Mouse (Mus musculus): ENCODE data around the gene Fam181b. TPM values are rescaled to one million over a fixed set of nuclear protein-coding genes. Genes with fewer than 3 reads are reported as not detected.
A peak's percentile ranks its signal among the peaks of the same experiment; 100 is the strongest.

The Fam181b gene
- polyA plus RNA-seq (2011; ENCODE audit: insufficient read length, low read depth, missing spikeins), result 0.40 and 0.51 TPM in 2 replicates

DNA sequence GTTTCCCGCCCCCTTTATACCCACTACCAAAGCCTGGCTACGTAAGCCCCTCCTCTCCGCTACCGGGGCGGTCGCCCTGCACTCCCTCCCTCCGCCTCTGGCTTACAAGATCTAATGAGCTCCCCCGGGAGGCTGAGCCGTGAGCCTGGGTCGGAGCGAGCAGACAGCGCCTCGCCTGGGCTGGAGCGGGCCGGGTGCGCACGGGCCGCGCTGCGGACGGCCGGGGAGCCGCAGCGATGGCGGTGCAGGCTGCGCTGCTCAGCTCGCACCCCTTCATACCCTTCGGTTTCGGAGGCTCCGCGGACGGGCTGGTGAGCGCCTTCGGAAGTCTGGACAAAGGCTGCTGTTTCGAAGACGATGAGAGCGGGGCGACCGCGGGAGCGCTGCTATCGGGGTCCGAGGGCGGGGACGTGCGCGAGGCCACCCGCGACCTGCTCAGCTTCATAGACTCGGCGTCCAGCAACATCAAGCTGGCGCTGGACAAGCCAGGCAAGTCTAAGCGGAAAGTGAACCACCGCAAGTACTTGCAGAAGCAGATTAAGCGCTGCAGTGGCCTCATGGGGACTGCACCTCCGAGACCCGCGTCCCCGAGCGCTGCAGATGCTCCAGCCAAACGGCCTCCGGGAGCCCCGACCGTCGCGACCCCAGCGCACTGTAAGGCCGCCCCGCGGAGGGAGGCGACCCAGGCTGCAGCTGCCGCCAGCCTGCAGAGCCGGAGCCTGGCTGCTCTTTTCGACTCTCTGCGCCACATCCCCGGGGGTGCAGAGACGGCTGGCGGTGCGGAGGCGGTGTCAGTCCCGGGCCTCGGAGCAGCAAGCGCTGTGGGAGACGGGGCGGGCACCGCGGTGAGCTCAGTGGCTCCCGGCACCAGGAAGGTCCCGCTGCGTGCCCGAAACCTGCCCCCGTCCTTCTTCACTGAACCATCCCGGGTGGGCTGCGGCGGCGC is at the start of gene Fam181b:
Fam181b (plus strand) TSS at position 81 of the 946 bp plus-strand sequence.
- no peak for TF ChIP-seq POLR2A (IDR thresholded peaks at IDR 0.05; ENCODE audit: low read depth, low read length)
- no peak for TF ChIP-seq CTCF (IDR thresholded peaks at IDR 0.05; ENCODE audit: borderline replicate concordance, insufficient read depth, low read length)
- H3K4me3 ChIP-seq (ENCODE audit: insufficient read depth, low read length), result peak within 1 kb of the TSS; percentile 50
- peaks cover 2% of the 10 kb centered on the region; the same call in 1 of the 2 replicates for H3K4me1 ChIP-seq (ENCODE audit: control insufficient read depth, insufficient read depth, low read length)
- no peak within 1 kb of the TSS for H3K27ac ChIP-seq (ENCODE audit: insufficient read depth, low read length)

DNA sequence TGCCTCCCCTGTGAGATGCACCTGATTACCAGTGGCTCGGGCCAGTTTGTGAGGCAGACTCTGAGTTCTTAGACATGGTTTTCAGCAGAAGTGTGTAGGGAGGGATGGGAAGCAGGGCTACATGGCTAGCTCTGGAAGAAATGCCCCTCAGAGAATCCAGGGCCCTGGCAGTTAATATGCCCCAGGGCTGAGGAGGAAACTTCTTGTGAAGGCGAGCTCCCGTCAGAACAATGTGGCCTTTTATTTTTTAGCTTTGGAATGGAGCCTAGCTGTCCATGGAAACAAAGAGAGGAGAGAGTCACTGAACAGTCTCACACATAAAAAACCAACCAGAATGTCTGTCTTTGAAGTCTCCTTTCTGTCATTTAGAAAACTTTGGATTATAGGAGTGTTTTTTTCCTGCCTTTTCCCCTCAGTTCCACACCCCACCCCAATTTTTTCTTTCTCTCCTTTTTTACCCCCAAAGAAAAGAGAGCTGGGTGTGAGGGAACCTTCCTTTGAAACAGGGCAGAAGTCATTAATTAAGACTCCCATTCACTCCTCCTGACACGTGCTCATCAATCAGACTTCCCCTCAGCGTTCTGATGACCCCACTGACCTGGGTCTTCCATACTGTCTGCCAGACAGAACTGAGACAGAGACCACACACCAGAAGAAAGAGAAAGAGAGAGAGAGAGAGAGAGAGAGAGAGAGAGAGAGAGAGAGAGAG is 41.7 kb upstream of the Fam181b start:
- H3K4me3 ChIP-seq (ENCODE audit: insufficient read depth, low read length), result no peak overlapping the region
- no peaks in the 10 kb centered on the region for H3K4me1 ChIP-seq (ENCODE audit: control insufficient read depth, insufficient read depth, low read length)
- TF ChIP-seq CTCF (IDR thresholded peaks at IDR 0.05; ENCODE audit: borderline replicate concordance, insufficient read depth, low read length) (no peak), POLR2A (IDR thresholded peaks at IDR 0.05; ENCODE audit: low read depth, low read length) (no peak)
- H3K27ac ChIP-seq (ENCODE audit: insufficient read depth, low read length), result no peak overlapping the region

DNA sequence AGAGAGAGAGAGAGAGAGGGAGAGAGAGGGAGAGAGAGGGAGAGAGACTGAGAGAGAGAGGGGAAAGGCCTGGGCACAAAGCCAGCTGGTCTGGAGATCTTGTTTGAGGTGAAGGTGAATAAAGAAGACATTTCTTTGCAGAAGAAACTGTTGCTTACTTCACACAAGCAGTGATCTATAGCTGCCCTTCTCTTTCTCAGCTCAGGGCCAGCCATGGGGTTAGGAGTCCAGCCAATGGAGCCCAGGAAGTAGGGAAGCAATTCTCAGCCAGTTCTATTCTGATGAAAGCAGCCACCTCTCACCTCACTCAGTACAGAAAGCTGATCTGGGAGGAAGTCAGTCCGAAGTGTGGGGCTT is 41.2 kb upstream of the Fam181b start:
- Histone ChIP-seq H3K4me1 (ENCODE audit: control insufficient read depth, insufficient read depth, low read length) (no peaks in the 10 kb centered on the region), H3K27ac (ENCODE audit: insufficient read depth, low read length) (no peak overlapping the region), H3K4me3 (ENCODE audit: insufficient read depth, low read length) (no peak overlapping the region)
- TF ChIP-seq POLR2A (IDR thresholded peaks at IDR 0.05; ENCODE audit: low read depth, low read length) (no peak), CTCF (IDR thresholded peaks at IDR 0.05; ENCODE audit: borderline replicate concordance, insufficient read depth, low read length) (no peak)

DNA sequence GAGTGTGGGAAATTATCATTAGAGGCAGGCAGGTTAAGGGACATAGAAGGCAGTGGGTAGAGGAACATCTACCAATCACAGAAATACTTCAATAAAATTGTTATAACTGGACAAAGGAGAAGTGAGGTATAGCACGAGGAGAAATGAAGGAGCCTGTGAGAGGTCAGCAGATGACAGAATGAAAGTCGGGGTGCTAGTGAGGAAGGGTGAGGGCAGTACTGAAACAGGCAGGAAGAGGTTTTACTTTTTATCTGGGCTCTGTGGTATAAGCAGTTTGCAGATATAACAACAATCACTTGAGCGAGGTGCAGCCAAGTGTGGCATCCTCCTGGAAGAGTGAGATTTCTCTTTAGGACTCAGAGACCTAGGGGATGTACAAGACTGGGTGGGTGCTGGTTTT is 40.1 kb upstream of the Fam181b start:
- TF ChIP-seq CTCF (IDR thresholded peaks at IDR 0.05; ENCODE audit: borderline replicate concordance, insufficient read depth, low read length) (no peak), POLR2A (IDR thresholded peaks at IDR 0.05; ENCODE audit: low read depth, low read length) (no peak)
- Histone ChIP-seq H3K4me3 (ENCODE audit: insufficient read depth, low read length) (no peak overlapping the region), H3K27ac (ENCODE audit: insufficient read depth, low read length) (no peak overlapping the region), H3K4me1 (ENCODE audit: control insufficient read depth, insufficient read depth, low read length) (no peaks in the 10 kb centered on the region)

DNA sequence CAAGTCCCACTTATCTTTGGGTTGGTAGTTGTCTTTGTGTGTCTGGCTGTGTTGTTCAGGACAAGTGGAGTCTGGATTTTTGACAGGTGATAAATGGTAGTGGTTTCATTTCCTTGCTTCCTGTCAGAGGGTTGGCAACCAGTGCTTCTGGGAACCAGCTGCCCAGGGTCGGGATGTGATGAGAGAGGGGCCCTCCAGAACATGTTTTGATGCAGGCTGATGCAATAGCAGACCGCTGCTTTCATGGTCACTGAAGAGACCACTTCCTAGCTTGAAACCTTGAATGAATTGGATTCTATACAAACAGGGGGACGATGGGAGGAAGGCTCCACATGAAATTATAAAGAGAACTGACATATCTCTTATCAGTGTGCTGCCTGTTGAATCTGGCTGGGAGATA is 35.3 kb upstream of the Fam181b start:
- Histone ChIP-seq H3K27ac (ENCODE audit: insufficient read depth, low read length) (no peak overlapping the region), H3K4me3 (ENCODE audit: insufficient read depth, low read length) (no peak overlapping the region), H3K4me1 (ENCODE audit: control insufficient read depth, insufficient read depth, low read length) (no peaks in the 10 kb centered on the region)
- TF ChIP-seq POLR2A (IDR thresholded peaks at IDR 0.05; ENCODE audit: low read depth, low read length) (no peak), CTCF (IDR thresholded peaks at IDR 0.05; ENCODE audit: borderline replicate concordance, insufficient read depth, low read length) (no peak)

DNA sequence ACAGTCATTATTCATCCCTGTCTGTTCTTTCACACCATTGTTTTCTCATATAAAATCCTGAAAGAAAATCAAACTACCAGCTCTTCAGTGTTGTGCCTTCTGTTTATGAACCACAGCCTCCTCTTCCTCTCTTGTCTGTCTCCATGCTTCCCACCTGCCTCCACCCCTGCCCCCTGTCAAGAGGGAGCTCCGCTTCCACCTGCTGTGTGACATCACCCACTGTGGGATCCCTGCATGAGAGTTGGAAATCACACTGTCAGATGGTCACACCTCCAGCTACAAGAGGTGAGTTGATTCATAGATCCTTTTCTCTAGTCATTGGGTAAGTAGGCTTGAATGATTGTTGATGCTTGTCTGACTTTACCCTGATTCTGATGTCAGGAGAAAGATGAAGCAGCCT is 34.9 kb upstream of the Fam181b start:
- Histone ChIP-seq H3K4me1 (ENCODE audit: control insufficient read depth, insufficient read depth, low read length) (no peaks in the 10 kb centered on the region), H3K27ac (ENCODE audit: insufficient read depth, low read length) (no peak overlapping the region), H3K4me3 (ENCODE audit: insufficient read depth, low read length) (no peak overlapping the region)
- TF ChIP-seq CTCF (IDR thresholded peaks at IDR 0.05; ENCODE audit: borderline replicate concordance, insufficient read depth, low read length) (no peak), POLR2A (IDR thresholded peaks at IDR 0.05; ENCODE audit: low read depth, low read length) (no peak)

DNA sequence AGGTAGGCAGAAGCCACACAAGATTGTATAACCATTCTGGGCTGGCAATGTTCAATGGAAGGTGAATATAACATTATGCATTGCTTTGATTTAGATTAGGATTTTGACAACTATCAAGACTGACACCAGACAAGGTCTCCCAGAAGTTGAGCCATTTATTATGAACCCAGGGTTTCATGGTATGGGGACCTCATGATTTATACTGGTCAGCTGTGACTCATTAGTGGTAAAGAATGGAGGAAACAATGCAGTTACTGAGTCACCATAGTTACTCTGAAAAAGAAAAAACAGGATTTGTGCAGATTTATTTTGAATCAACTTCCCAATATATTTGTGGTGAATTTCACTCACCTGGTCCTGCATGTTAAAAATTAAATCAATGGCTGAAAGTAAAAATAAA is 18.8 kb upstream of the Fam181b start:
- H3K27ac ChIP-seq (ENCODE audit: insufficient read depth, low read length), result no peak overlapping the region
- no peak for TF ChIP-seq CTCF (IDR thresholded peaks at IDR 0.05; ENCODE audit: borderline replicate concordance, insufficient read depth, low read length)
- H3K4me3 ChIP-seq (ENCODE audit: insufficient read depth, low read length), result no peak overlapping the region
- H3K4me1 ChIP-seq (ENCODE audit: control insufficient read depth, insufficient read depth, low read length), result no peaks in the 10 kb centered on the region

DNA sequence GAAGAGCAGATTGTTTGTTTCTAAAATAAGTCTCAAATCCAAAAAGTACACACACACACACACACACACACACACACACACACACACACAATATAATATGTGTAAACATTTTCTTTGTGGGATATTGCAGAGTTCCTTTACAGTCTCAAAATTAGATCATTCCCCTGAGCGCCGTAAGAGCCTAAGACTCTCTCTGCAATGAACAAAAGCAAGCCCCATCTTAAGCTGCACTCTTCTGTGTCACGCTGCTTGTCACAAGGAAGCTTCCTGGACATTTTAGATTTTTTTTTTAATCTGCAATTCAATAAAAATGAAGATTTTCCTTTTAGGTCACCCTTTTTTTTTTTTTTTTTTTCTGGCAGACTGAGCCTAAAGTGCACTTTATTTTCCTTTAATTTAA is 17.9 kb upstream of the Fam181b start:
- H3K4me3 ChIP-seq (ENCODE audit: insufficient read depth, low read length), result no peak overlapping the region
- H3K27ac ChIP-seq (ENCODE audit: insufficient read depth, low read length), result no peak overlapping the region
- TF ChIP-seq POLR2A (IDR thresholded peaks at IDR 0.05; ENCODE audit: low read depth, low read length), result no peak
- TF ChIP-seq CTCF (IDR thresholded peaks at IDR 0.05; ENCODE audit: borderline replicate concordance, insufficient read depth, low read length), result no peak
- H3K4me1 ChIP-seq (ENCODE audit: control insufficient read depth, insufficient read depth, low read length), result no peaks in the 10 kb centered on the region; the same call in 1 of the 2 replicates

DNA sequence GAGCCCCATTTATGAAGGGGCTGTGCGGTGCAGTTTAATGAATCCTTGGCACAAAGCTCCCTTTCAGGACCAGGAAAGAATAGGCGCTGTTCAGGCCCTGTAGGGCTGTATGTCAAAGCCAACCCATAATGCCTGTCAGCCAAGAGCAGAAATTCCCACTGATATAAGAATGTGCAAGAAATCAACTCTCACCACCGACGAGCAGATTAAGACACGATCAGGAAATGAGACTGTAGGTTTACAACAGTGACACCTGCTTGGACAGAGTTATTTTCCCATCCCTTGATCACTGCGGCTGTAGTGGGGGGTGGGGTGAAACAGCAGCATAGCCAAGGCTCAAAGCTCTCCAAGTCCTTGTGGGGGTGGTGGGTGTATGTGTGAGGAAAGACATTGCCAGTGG is 17.5 kb upstream of the Fam181b start:
- no peak overlapping the region for H3K4me3 ChIP-seq (ENCODE audit: insufficient read depth, low read length)
- no peaks in the 10 kb centered on the region; the same call in 1 of the 2 replicates for H3K4me1 ChIP-seq (ENCODE audit: control insufficient read depth, insufficient read depth, low read length)
- H3K27ac ChIP-seq (ENCODE audit: insufficient read depth, low read length), result no peak overlapping the region
- TF ChIP-seq POLR2A (IDR thresholded peaks at IDR 0.05; ENCODE audit: low read depth, low read length), result no peak
- TF ChIP-seq CTCF (IDR thresholded peaks at IDR 0.05; ENCODE audit: borderline replicate concordance, insufficient read depth, low read length), result no peak

Data from embryonic fibroblast, embryonic 13.5 days (primary cell).